ENCODE assay signal across 9 mouse cellular contexts in genomic region chr4:52985216-52985615, GRCm38 (mm10). TPM values are rescaled to one million over a fixed set of nuclear protein-coding genes. Genes with fewer than 3 reads are reported as not detected.
DNase-seq lines count a peak whose midpoint lies in the region; ATAC-seq and TF ChIP-seq lines count a peak whose summit lies in the region.
"Had no signal": no experiment of that assay in that cellular context is flagged by ENCODE, and none has a peak within 500 bp of the region (broad histone marks: within the 10 kb centered on the region; RNA-seq: fewer than 3 reads in every experiment).

No protein-coding gene starts in this region.

- H3K9ac ChIP-seq in liver, adult 2 months (ENCODE audit: low read depth, low read length) = no peak overlapping the region
- H3K9ac ChIP-seq in MEL (ENCODE audit: control insufficient read depth, low read depth, low read length, poor library complexity, severe bottlenecking) = no peak overlapping the region
- no peak overlapping the region for H3K9ac ChIP-seq in midbrain, embryonic 14.5 days (replicated peaks; ENCODE audit: low read length)
- H3K9ac ChIP-seq: embryonic facial prominence, embryonic 13.5 days had no signal

- no peak for ATAC-seq in midbrain, embryonic 14.5 days (ENCODE audit: low FRiP score, low TSS enrichment)

- no peak for TF ChIP-seq EP300 in MEL (IDR thresholded peaks at IDR 0.05; ENCODE audit: low read depth in 1 of 2, low read length in 2 of 2)

- H3K27ac ChIP-seq in liver, adult 2 months (replicated peaks; ENCODE audit: insufficient read depth, low read depth, low read length) = no peak overlapping the region
- no peak overlapping the region for H3K27ac ChIP-seq in MEL (ENCODE audit: control insufficient read depth, low read depth, low read length)
- H3K27ac ChIP-seq in midbrain, embryonic 14.5 days (replicated peaks; ENCODE audit: low read depth, low read length) = no peak overlapping the region
- H3K27ac ChIP-seq: embryonic facial prominence, embryonic 13.5 days had no signal

- TF ChIP-seq POLR2A in liver, adult 2 months (IDR thresholded peaks at IDR 0.05; ENCODE audit: extremely low read depth, insufficient read depth, low read length) = no peak
- TF ChIP-seq POLR2A in MEL (IDR thresholded peaks at IDR 0.05; ENCODE audit: control insufficient read depth in 1 of 2, insufficient read depth in 1 of 2, low read depth in 1 of 2, low read length in 2 of 2, poor library complexity in 1 of 2) = no peak

- peak; percentile 36 for DNase-seq in liver, adult 2 months (ENCODE audit: extremely low read depth, low read depth, low spot score)
- DNase-seq in liver (no peak), MEL (ENCODE audit: low read depth, low spot score) (peak; percentile 50)
- DNase-seq in embryo, embryonic 10.5 days (ENCODE audit: low spot score) = peak; percentile 44
- peak; percentile 62 for DNase-seq in midbrain, embryonic 14.5 days
- no peak for DNase-seq in cerebellum, adult 9-10 months
- DNase-seq in T-cell, adult 2 months (ENCODE audit: low spot score) = no peak

- TF ChIP-seq CTCF in liver, adult 2 months (IDR thresholded peaks at IDR 0.05; ENCODE audit: low read depth, low read length) = peak; percentile 12; the same call in 1 of the 2 replicates
- TF ChIP-seq CTCF in MEL (IDR thresholded peaks at IDR 0.05 in 2 of 3, conservative IDR thresholded peaks at IDR 0.05 in 1 of 3; ENCODE audit: control insufficient read depth in 1 of 3, insufficient read depth in 1 of 3, low read depth in 2 of 3, low read length in 3 of 3, poor library complexity in 1 of 3, severe bottlenecking in 1 of 3) = peak; percentile 11 to 59 (median 31); a peak in 4 of 6 replicates

- H3K79me2 ChIP-seq in liver, adult 2 months (ENCODE audit: control insufficient read depth, insufficient read depth, low read length) = no peaks in the 10 kb centered on the region
- no peaks in the 10 kb centered on the region for H3K79me2 ChIP-seq in MEL (ENCODE audit: control insufficient read depth, insufficient read depth, low read length, poor library complexity)

- 50% methylated on average over 2 of the region's 2 CpGs for WGBS in liver, adult 2 months
- 76% methylated on average over 2 of the region's 2 CpGs for WGBS in midbrain, embryonic 14.5 days

- TF ChIP-seq RAD21 in MEL (IDR thresholded peaks at IDR 0.05; ENCODE audit: low read depth, low read length) = peak; percentile 48

- no peaks in the 10 kb centered on the region for H3K4me1 ChIP-seq in liver, adult 2 months (ENCODE audit: control insufficient read depth, insufficient read depth, low read length)
- H3K4me1 ChIP-seq in MEL (ENCODE audit: control insufficient read depth in 1 of 2, insufficient read depth in 2 of 2, low read length in 2 of 2) = no peaks in the 10 kb centered on the region
- no peaks in the 10 kb centered on the region for H3K4me1 ChIP-seq in midbrain, embryonic 14.5 days (ENCODE audit: control insufficient read depth, insufficient read depth, low read length)

- H3K27me3 ChIP-seq in liver, adult 2 months (ENCODE audit: control insufficient read depth, insufficient read depth, low read length) = no peaks in the 10 kb centered on the region; the same call in 1 of the 2 replicates
- peaks cover 0 to 3% of the 10 kb centered on the region in 2 experiments; a peak in 2 of 4 replicates for H3K27me3 ChIP-seq in MEL (ENCODE audit: control insufficient read depth in 1 of 2, insufficient read depth in 2 of 2, low read length in 2 of 2)
- H3K27me3 ChIP-seq in midbrain, embryonic 14.5 days (ENCODE audit: control insufficient read depth, insufficient read depth, low read length) = no peaks in the 10 kb centered on the region
- H3K27me3 ChIP-seq: embryonic facial prominence, embryonic 13.5 days had no signal

- no peak overlapping the region for H3K4me2 ChIP-seq in midbrain, embryonic 14.5 days (ENCODE audit: low read length)
- H3K4me2 ChIP-seq: embryonic facial prominence, embryonic 13.5 days had no signal

- H3K4me3 ChIP-seq in liver, adult 2 months (ENCODE audit: insufficient read depth, low read depth, low read length) = no peak overlapping the region
- no peak overlapping the region for H3K4me3 ChIP-seq in MEL (ENCODE audit: control insufficient read depth in 1 of 2, insufficient read depth in 1 of 2, low read depth in 2 of 2, low read length in 2 of 2)
- H3K4me3 ChIP-seq in midbrain, embryonic 14.5 days (replicated peaks; ENCODE audit: low read depth, low read length) = no peak overlapping the region
- H3K4me3 ChIP-seq: embryonic facial prominence, embryonic 13.5 days had no signal

- H3K9me3 ChIP-seq in MEL (replicated peaks; ENCODE audit: insufficient read depth, low read length) = no peaks in the 10 kb centered on the region
- no peaks in the 10 kb centered on the region for H3K9me3 ChIP-seq in midbrain, embryonic 14.5 days (ENCODE audit: control insufficient read depth, low read length)
- H3K9me3 ChIP-seq: embryonic facial prominence, embryonic 13.5 days had no signal

- no peaks in the 10 kb centered on the region for H3K36me3 ChIP-seq in liver, adult 2 months (ENCODE audit: control insufficient read depth, insufficient read depth, low read length)
- H3K36me3 ChIP-seq in MEL (ENCODE audit: control insufficient read depth in 1 of 2, insufficient read depth in 2 of 2, low read length in 2 of 2) = no peaks in the 10 kb centered on the region
- H3K36me3 ChIP-seq in midbrain, embryonic 14.5 days (ENCODE audit: control insufficient read depth, insufficient read depth, low read length) = no peaks in the 10 kb centered on the region
- H3K36me3 ChIP-seq: embryonic facial prominence, embryonic 13.5 days had no signal

TF ChIP-seq in MEL, 35 proteins besides CTCF, POLR2A, EP300 and RAD21:
- peak; percentile 49 for TF ChIP-seq SMC3 (IDR thresholded peaks at IDR 0.05; ENCODE audit: low read depth, low read length)
- TF ChIP-seq ZC3H11A (IDR thresholded peaks at IDR 0.05; ENCODE audit: low read depth, low read length) = peak; percentile 14; the same call in 1 of the 2 replicates
- no peak for TF ChIP-seq USF2 (IDR thresholded peaks at IDR 0.05; ENCODE audit: borderline replicate concordance in 1 of 2, insufficient read depth in 1 of 2, low read depth in 1 of 2, low read length in 2 of 2)
- no peak for TF ChIP-seq TCF12 (IDR thresholded peaks at IDR 0.05; ENCODE audit: low read depth, low read length)

RNA-seq across cellular contexts. Expression of gene Nipsnap3a, which starts 3.9 kb away (rescaled TPM):
- not detected in 2 replicates for total RNA-seq in liver, adult 2 months (2014; rRNA removed)
- not detected in 2 replicates for polyA plus RNA-seq in liver, adult 2 months (2012; rRNA removed)
- total RNA-seq in MEL (2012; rRNA removed) = not detected in 2 replicates
- polyA plus RNA-seq in MEL (2012; ENCODE audit: insufficient read depth in 1 of 2, insufficient read length in 2 of 2, low read depth in 1 of 2, low replicate concordance in 2 of 2, missing spikeins in 1 of 2) = not detected
- not detected in 2 replicates for polyA plus RNA-seq in midbrain, embryonic 14.5 days (2014; fragmentation: Nextera tagmentation; extraction: Ambion mirVana)
- total RNA-seq: left cerebral cortex, postnatal 10 days had no signal
- polyA plus RNA-seq: embryonic facial prominence, embryonic 13.5 days had no signal

RNA-seq across cellular contexts. Expression of gene Olfr270, which starts 20.9 kb away (rescaled TPM):
- total RNA-seq in liver, adult 2 months (2014; rRNA removed) = not detected in 2 replicates
- not detected in 2 replicates for polyA plus RNA-seq in liver, adult 2 months (2012; rRNA removed)
- not detected in 2 replicates for total RNA-seq in MEL (2012; rRNA removed)
- polyA plus RNA-seq in MEL (2012; ENCODE audit: insufficient read depth in 1 of 2, insufficient read length in 2 of 2, low read depth in 1 of 2, low replicate concordance in 2 of 2, missing spikeins in 1 of 2) = not detected
- polyA plus RNA-seq in midbrain, embryonic 14.5 days (2014; fragmentation: Nextera tagmentation; extraction: Ambion mirVana) = not detected in 2 replicates
- total RNA-seq: left cerebral cortex, postnatal 10 days had no signal
- polyA plus RNA-seq: embryonic facial prominence, embryonic 13.5 days had no signal

RNA-seq across cellular contexts. Expression of gene Nipsnap3b, which starts 26.5 kb away (rescaled TPM):
- total RNA-seq in liver, adult 2 months (2014; rRNA removed) = 91.3 and 95.4 TPM in 2 replicates
- 87.1 and 89.7 TPM in 2 replicates for polyA plus RNA-seq in liver, adult 2 months (2012; rRNA removed)
- 26.9 and 28.0 TPM in 2 replicates for total RNA-seq in MEL (2012; rRNA removed)
- polyA plus RNA-seq in MEL (2012; ENCODE audit: insufficient read depth in 1 of 2, insufficient read length in 2 of 2, low read depth in 1 of 2, low replicate concordance in 2 of 2, missing spikeins in 1 of 2) = 10 to 100 TPM in 1 of 2 experiments, not detected in 1; 57.1 TPM
- 167 and 191 TPM in 2 replicates for polyA plus RNA-seq in midbrain, embryonic 14.5 days (2014; fragmentation: Nextera tagmentation; extraction: Ambion mirVana)

Comparison
In these comparisons a context has a peak if more than half of its experiments do, and no peak if none do; other contexts are left out.
1. DNase-seq: peak in liver, adult 2 months (single experiment), MEL (single experiment), embryo, embryonic 10.5 days (single experiment) and midbrain, embryonic 14.5 days (single experiment); none in liver (single experiment), cerebellum, adult 9-10 months (single experiment) and T-cell, adult 2 months (single experiment).